Mouse (Mus musculus) MEL (cell line): ENCODE measurements around the gene Pgbd5. TPM values are rescaled to one million over a fixed set of nuclear protein-coding genes. Genes with fewer than 3 reads are reported as not detected.

Experiments used
- DNase-seq: peaks from one replicate; pipeline ENCODE4 v3.0.0; 2011; ENCODE audit warnings: low read depth, low spot score
- H3K27ac ChIP-seq: 2 replicates; pipeline ENCODE4 v1.5.1; 2012; ENCODE audit warnings: low read depth, mild to moderate bottlenecking, control low read depth, low read length, moderate library complexity; ENCODE audit not compliant: control insufficient read depth
- H3K27me3 ChIP-seq, 2 experiments: fragments of 150-350 bp in 1 of 2; sonication (generic) in 1 of 2; 2 replicates each; pipeline ENCODE4 v1.6.1; 2012; ENCODE audit warnings: low read length in 2 of 2, mild to moderate bottlenecking in 2 of 2, improper control_type of control experiment in 1 of 2, moderate library complexity in 1 of 2; ENCODE audit not compliant: insufficient read depth in 2 of 2, control insufficient read depth in 1 of 2
- H3K36me3 ChIP-seq, 2 experiments: 2 replicates each; pipeline ENCODE4 v1.6.1; 2012 to 2014; ENCODE audit warnings: low read length in 2 of 2, improper control_type of control experiment in 1 of 2, inconsistent platforms in 1 of 2, mild to moderate bottlenecking in 1 of 2; ENCODE audit not compliant: insufficient read depth in 2 of 2, control insufficient read depth in 1 of 2
- H3K4me1 ChIP-seq, 2 experiments: fragments of 150-350 bp in 1 of 2; sonication (generic) in 1 of 2; 2 replicates each; pipeline ENCODE4 v1.6.1; 2012; ENCODE audit warnings: low read length in 2 of 2, improper control_type of control experiment in 1 of 2, mild to moderate bottlenecking in 1 of 2; ENCODE audit not compliant: insufficient read depth in 2 of 2, control insufficient read depth in 1 of 2
- H3K4me3 ChIP-seq, 2 experiments: fragments of 150-350 bp in 1 of 2; sonication (generic) in 1 of 2; 2 replicates each; pipeline ENCODE4 v1.5.1; 2012; ENCODE audit warnings: low read depth in 2 of 2, low read length in 2 of 2, mild to moderate bottlenecking in 2 of 2, moderate library complexity in 2 of 2, control low read depth in 1 of 2, improper control_type of control experiment in 1 of 2; ENCODE audit not compliant: control insufficient read depth in 1 of 2, insufficient read depth in 1 of 2
- H3K79me2 ChIP-seq: 2 replicates; pipeline ENCODE4 v1.6.1; 2012; ENCODE audit warnings: mild to moderate bottlenecking, low read length, moderate library complexity; ENCODE audit not compliant: control insufficient read depth, poor library complexity, insufficient read depth
- H3K9ac ChIP-seq: 2 replicates; pipeline ENCODE4 v1.6.1; 2012; ENCODE audit warnings: low read depth, mild to moderate bottlenecking, control low read depth, low read length, moderate library complexity; ENCODE audit not compliant: control insufficient read depth, poor library complexity, severe bottlenecking
- H3K9me3 ChIP-seq: fragments of 150-350 bp; sonication (generic); replicated peaks from 2 replicates; pipeline ENCODE4 v1.6.1; 2012; ENCODE audit warnings: mild to moderate bottlenecking, low read length, improper control_type of control experiment, moderate library complexity; ENCODE audit not compliant: insufficient read depth
- CHD2 ChIP-seq: IDR thresholded peaks from 2 replicates; pipeline ENCODE4 v1.6.1; 2011; ENCODE audit warnings: low read length, improper control_type of control experiment
- CTCF ChIP-seq, 3 experiments: IDR thresholded peaks in 2 of 3; conservative IDR thresholded peaks in 1 of 3; 2 replicates each; pipeline ENCODE4 v1.5.1; 2011 to 2012; ENCODE audit warnings: low read length in 3 of 3, low read depth in 2 of 3, mild to moderate bottlenecking in 2 of 3, improper control_type of control experiment in 1 of 3, inconsistent platforms in 1 of 3, mixed read lengths in 1 of 3, moderate library complexity in 1 of 3; ENCODE audit not compliant: control insufficient read depth in 1 of 3, insufficient read depth in 1 of 3, poor library complexity in 1 of 3, severe bottlenecking in 1 of 3
- ELF1 ChIP-seq: IDR thresholded peaks from 2 replicates; pipeline ENCODE4 v1.6.1; 2014; ENCODE audit warnings: low read depth, mild to moderate bottlenecking, inconsistent platforms, low read length, improper control_type of control experiment, moderate library complexity
- ETS1 ChIP-seq: IDR thresholded peaks from 2 replicates; pipeline ENCODE4 v1.6.1; 2012; ENCODE audit warnings: low read depth, mild to moderate bottlenecking, inconsistent platforms, low read length, improper control_type of control experiment, moderate library complexity
- GABPA ChIP-seq: IDR thresholded peaks from 2 replicates; pipeline ENCODE4 v1.6.1; 2012; ENCODE audit warnings: low read depth, mild to moderate bottlenecking, inconsistent platforms, low read length, improper control_type of control experiment, moderate library complexity
- GATA1 ChIP-seq: IDR thresholded peaks from 2 replicates; pipeline ENCODE4 v1.6.1; 2011; ENCODE audit warnings: low read depth, low read length, improper control_type of control experiment
- JUND ChIP-seq: IDR thresholded peaks from 2 replicates; pipeline ENCODE4 v1.6.1; 2011; ENCODE audit warnings: low read depth, mild to moderate bottlenecking, improper control_type of control experiment, low read length
- MAX ChIP-seq: IDR thresholded peaks from 2 replicates; pipeline ENCODE4 v1.6.1; 2011; ENCODE audit warnings: low read length, improper control_type of control experiment
- MAZ ChIP-seq: IDR thresholded peaks from 2 replicates; pipeline ENCODE4 v1.6.1; 2012; ENCODE audit warnings: low read depth, mild to moderate bottlenecking, inconsistent platforms, low read length, improper control_type of control experiment
- MXI1 ChIP-seq: IDR thresholded peaks from 2 replicates; pipeline ENCODE4 v1.6.1; 2011; ENCODE audit warnings: mild to moderate bottlenecking, low read depth, low read length, improper control_type of control experiment
- MYC ChIP-seq: IDR thresholded peaks from 2 replicates; pipeline ENCODE4 v1.6.1; 2011; ENCODE audit warnings: low read depth, mild to moderate bottlenecking, low read length, improper control_type of control experiment, moderate library complexity
- NELFE ChIP-seq: IDR thresholded peaks from 2 replicates; pipeline ENCODE4 v1.6.1; 2011; ENCODE audit warnings: low read depth, low read length, improper control_type of control experiment
- POLR2AphosphoS2 ChIP-seq: IDR thresholded peaks from 2 replicates; pipeline ENCODE4 v1.6.1; 2011; ENCODE audit warnings: low read length, improper control_type of control experiment
- SIN3A ChIP-seq: IDR thresholded peaks from 2 replicates; pipeline ENCODE4 v1.6.1; 2012; ENCODE audit warnings: low read length, improper control_type of control experiment, inconsistent platforms
- TBP ChIP-seq: IDR thresholded peaks from 2 replicates; pipeline ENCODE4 v1.8.0; 2011; ENCODE audit warnings: low read depth, low read length, improper control_type of control experiment
- ZC3H11A ChIP-seq: IDR thresholded peaks from 2 replicates; pipeline ENCODE4 v1.6.1; 2012; ENCODE audit warnings: low read depth, mild to moderate bottlenecking, inconsistent platforms, low read length, improper control_type of control experiment
- ZKSCAN1 ChIP-seq: IDR thresholded peaks from 2 replicates; pipeline ENCODE4 v1.6.1; 2012; ENCODE audit warnings: low read depth, mild to moderate bottlenecking, inconsistent platforms, low read length, improper control_type of control experiment, moderate library complexity
- ZMIZ1 ChIP-seq: IDR thresholded peaks from 2 replicates; pipeline ENCODE4 v1.6.1; 2012; ENCODE audit warnings: low read depth, mild to moderate bottlenecking, inconsistent platforms, low read length, improper control_type of control experiment, moderate library complexity
- ZNF384 ChIP-seq: IDR thresholded peaks from 2 replicates; pipeline ENCODE4 v1.6.1; 2012; ENCODE audit warnings: low read depth, mild to moderate bottlenecking, inconsistent platforms, low read length, improper control_type of control experiment
- polyA plus RNA-seq, 2 experiments: library from polyadenylated mRNA; stranded (reverse) in 1 of 2; unstranded in 1 of 2; fragments of >175 nt in 1 of 2; fragments of >200 nt in 1 of 2; gene quantifications; 2 replicates each; pipeline versions ENCODE4 v1.2.1 to v1.2.4; 2012; ENCODE audit warnings: low replicate concordance in 2 of 2, low read depth in 1 of 2; ENCODE audit not compliant: insufficient read length in 2 of 2, insufficient read depth in 1 of 2, missing spikeins in 1 of 2
- total RNA-seq: library from RNA; depleted of rRNA; stranded (reverse); fragments of 300-350 nt; gene quantifications from 2 replicates; pipeline ENCODE4 v1.2.3, GENCODE M21; 2012

The Pgbd5 gene
- total and polyA plus RNA-seq, 3 experiments = not detected

GRCm38 (mm10) chr8:124345098-124345497, 94.4 kb downstream of the Pgbd5 start:
- Histone ChIP-seq H3K9me3 (no peaks in the 10 kb centered on the region), H3K27ac (no peak overlapping the region), H3K79me2 (no peaks in the 10 kb centered on the region), H3K36me3 (no peaks in the 10 kb centered on the region), H3K4me3 (no peak overlapping the region), H3K4me1 (no peaks in the 10 kb centered on the region)
- DNase-seq = no peak
- TF ChIP-seq ELF1 (no peak), MXI1 (no peak), ETS1 (no peak), MAX (no peak), POLR2AphosphoS2 (no peak), ZNF384 (no peak), ZC3H11A (no peak), GATA1 (no peak), MYC (no peak), ZKSCAN1 (no peak), CTCF (IDR thresholded peaks at IDR 0.05 in 2 of 3, conservative IDR thresholded peaks at IDR 0.05 in 1 of 3; ENCODE audit: control insufficient read depth in 1 of 3, insufficient read depth in 1 of 3, low read depth in 2 of 3, low read length in 3 of 3, poor library complexity in 1 of 3, severe bottlenecking in 1 of 3) (no peak), NELFE (no peak), GABPA (no peak), SIN3A (no peak), TBP (no peak)
- TF ChIP-seq, all 39 proteins: peak for 0
- H3K27me3 ChIP-seq = no peaks in the 10 kb centered on the region
- no peak overlapping the region for H3K9ac ChIP-seq

- H3K9ac ChIP-seq = no peak overlapping the region
- DNase-seq = no peak
- TF ChIP-seq ZMIZ1 (no peak), JUND (no peak), MAZ (no peak), GATA1 (no peak), CHD2 (no peak), MXI1 (no peak)
- no peaks in the 10 kb centered on the region for H3K27me3 ChIP-seq
- no peak overlapping the region for H3K4me3 ChIP-seq
- no peaks in the 10 kb centered on the region for H3K4me1 ChIP-seq
- H3K79me2 ChIP-seq = no peaks in the 10 kb centered on the region
- no peaks in the 10 kb centered on the region for H3K36me3 ChIP-seq
- no peak overlapping the region for H3K27ac ChIP-seq
- H3K9me3 ChIP-seq = no peaks in the 10 kb centered on the region
Observed at GRCm38 (mm10) chr8:124343991-124344390, 95.5 kb downstream of the Pgbd5 start.
